Mouse (Mus musculus) megakaryocyte, embryonic 14.5 days (primary cell): ENCODE measurements at regions not wholly inside any gene's neighbourhood (a gene's known extent, or its start where the extent isn't known, plus 50 kb on each side); places are given as distances from the start of the nearest gene placed in this dataset.

Experiments
- FLI1 ChIP-seq: IDR thresholded peaks from 2 replicates; pipeline ENCODE4 v1.6.1; 2012; ENCODE audit warnings: low read length, inconsistent platforms, mixed read lengths
- GATA1 ChIP-seq: IDR thresholded peaks from 3 replicates; pipeline ENCODE4 v1.6.1; 2012; ENCODE audit warnings: mixed read lengths, low read length, inconsistent platforms, borderline replicate concordance

- TF ChIP-seq GATA1 (no peak), FLI1 (no peak)
Measured at GRCm38 (mm10) chr1:92348353-92349005, 125.2 kb downstream of the Ndufa10 start.
